Mouse (Mus musculus) retina, postnatal 1 day (tissue): ENCODE measurements around the gene Hcar1.
A peak's percentile ranks its signal among the peaks of the same experiment; 100 is the strongest.

ENCODE experiments used
- DNase-seq: peaks from one replicate; pipeline ENCODE4 v3.0.0-alpha.2; 2012

Gene Hcar1

GRCm38 (mm10) chr5:123879928-123880327 is at the start of gene Hcar1:
Gene Hcar1 (minus strand): TSS chr5:123880020.
- DNase-seq: no peak

DNA sequence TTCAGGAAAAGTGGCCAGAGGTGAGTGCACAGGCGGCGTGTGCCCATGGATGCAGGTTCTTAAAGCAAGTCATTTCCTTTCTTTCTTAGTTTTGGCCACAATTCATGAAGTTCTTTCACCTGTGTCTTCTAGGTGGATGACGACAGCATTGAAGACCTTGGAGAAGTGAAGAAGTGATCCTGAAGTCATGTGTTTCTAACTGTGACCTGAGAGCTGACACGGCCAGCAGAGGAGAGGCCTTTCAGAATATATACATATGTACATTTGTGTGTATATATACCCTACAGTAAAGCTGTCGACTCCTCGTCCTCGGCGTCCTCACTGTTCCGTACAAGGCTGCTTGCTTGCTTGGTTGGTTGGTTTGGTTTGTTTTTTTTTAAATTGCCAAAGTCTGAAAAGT is 47.3 kb upstream of the Hcar1 start, which contains the start of gene Gm43518:
Gm43518 (plus strand) TSS at position 301 of the 400 bp plus-strand sequence.
- no peak for DNase-seq

GRCm38 (mm10) chr5:123922112-123922511 is 42.3 kb upstream of the Hcar1 start:
- no peak for DNase-seq

DNA sequence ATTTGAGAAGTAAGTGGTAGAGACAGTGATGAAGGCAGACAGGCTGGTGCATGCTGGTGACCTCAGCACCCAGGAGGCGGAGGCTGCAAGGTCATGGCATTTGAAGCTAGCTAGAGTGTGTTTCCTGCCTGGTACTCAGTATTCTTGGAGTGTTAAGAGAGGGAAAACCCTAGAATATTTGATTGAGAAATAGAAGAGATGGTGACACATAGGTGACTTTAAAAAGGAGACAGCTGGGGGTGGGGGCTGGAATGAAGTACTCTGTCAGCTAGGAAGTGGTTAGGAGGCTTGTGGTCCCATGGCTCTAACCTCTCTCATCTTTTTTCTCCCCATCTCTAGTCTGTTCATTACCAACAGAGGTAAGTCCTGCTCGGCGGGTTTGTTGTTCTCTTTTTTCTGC is 35.0 kb upstream of the Hcar1 start:
- DNase-seq: no peak

GRCm38 (mm10) chr5:123907631-123907977 is 27.8 kb upstream of the Hcar1 start:
- no peak for DNase-seq

GRCm38 (mm10) chr5:123906976-123907630 is 27.3 kb upstream of the Hcar1 start, which contains the start of gene Denr:
Gene Denr (plus strand): TSS chr5:123907175.
- peak; percentile 98 for DNase-seq

GRCm38 (mm10) chr5:123906146-123906975 is 26.5 kb upstream of the Hcar1 start:
- no peak for DNase-seq

DNA sequence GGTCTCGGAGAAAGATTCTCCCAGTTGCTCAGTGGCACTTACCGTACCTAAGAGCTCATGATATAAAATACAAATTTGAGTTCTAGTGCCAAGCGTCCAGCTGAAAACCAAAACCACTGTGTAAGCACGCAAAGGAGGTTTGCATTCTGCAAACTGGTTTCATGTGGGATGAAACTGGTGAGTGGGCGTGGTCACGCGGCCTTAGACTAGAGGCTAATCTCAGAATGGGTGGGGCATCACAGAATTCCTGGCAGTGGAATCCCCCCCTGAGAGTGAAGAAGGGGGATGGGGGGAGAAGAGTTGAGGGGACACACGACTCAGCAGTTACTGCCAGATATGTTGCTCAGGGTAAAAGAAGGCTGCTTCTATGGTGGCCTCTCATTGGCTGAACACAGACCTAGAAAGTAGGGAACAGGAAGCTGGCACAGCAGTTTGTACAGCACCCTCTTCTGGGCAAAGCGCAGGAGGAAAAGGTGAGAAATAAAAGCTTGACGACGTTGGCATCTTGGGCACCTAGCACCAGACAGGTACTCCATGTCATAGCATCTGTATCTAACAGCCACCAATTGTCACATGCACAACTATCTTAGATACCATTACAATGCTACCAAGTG is 24.3 kb upstream of the Hcar1 start:
- DNase-seq: no peak

- no peak for DNase-seq
Measured at GRCm38 (mm10) chr5:123897352-123897751, 17.5 kb upstream of the Hcar1 start.

DNA sequence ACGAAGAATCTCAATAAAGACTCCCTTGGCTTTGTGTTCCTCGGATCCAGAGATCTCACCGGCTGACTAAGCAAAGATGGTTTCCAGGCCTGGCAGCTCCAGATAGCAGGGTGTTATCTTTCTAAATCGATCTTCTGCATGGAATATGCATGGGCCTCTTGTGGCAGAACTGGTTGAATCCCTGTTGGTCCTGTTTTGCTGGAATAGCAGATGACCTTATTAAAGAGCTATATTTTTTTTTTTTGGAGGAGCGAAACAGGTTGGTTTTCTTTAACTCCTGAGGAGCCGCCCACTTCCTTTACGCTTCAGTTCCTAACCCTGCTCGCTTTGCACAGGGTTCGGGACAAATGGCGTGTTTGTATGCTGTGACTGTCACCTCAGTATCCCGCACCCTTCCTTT is 16.6 kb upstream of the Hcar1 start:
- no peak for DNase-seq

DNA sequence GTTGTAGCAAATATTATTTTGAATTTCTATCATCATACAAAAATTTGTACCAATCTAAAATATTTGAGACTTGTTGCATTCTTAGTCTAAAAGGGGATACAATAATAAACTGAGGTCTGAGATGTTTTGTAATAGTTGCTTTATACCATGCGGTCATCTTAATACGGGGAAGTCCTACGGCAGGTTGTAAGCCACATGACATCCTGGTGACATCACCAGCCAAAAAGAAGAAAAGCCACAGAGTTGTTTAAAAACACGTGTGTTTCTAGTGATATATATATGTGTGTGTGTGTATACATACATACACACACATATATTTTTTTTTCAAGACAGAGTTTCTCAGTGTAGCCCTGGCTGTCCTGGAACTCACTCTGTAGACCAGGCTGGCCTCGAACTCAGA is 13.7 kb upstream of the Hcar1 start:
- DNase-seq: no peak

- no peak for DNase-seq
Measured at GRCm38 (mm10) chr5:123891669-123892068, 11.8 kb upstream of the Hcar1 start.

DNA sequence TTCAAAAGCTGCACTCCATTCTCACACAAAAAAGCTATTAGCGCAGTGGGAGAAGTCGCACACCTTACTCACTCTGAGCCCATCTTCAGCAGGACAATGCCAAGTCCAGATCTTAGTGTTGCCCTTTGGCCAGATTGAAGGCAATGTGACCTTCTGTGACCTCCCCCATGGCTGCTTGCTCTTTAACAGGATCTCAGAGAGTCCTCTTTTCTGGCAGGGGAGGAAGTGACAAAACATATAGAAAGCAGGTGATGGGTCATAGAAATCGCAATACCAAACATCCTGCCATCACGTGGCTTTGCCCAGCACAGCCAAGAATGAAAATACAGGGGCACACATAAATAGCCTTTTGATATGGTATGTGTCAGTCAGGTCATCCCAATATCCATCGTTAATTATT is 11.2 kb upstream of the Hcar1 start:
- DNase-seq: no peak

GRCm38 (mm10) chr5:123890312-123890711 is 10.5 kb upstream of the Hcar1 start:
- DNase-seq: no peak

GRCm38 (mm10) chr5:123886365-123886764 is 6.5 kb upstream of the Hcar1 start:
- no peak for DNase-seq

DNA sequence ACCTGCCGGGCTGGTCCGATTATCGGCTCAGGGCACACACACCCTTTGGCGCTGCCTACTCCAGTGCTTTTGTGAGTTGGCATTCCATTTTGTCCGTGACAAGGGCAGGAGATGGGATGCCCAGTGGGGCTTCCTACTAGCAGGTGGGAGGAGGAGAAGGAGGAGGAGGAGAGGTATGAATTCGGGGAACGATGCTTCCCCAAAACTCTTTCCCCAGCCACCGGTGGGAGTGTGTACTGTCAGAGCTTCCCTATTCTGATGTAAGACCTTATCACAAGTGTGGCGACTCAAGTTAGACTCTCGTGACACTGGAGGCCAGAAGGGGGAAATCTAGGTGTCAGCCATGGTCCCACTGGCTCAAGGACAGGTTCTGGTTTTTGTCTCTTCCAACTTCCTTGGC is 4.5 kb upstream of the Hcar1 start:
- DNase-seq: no peak

DNA sequence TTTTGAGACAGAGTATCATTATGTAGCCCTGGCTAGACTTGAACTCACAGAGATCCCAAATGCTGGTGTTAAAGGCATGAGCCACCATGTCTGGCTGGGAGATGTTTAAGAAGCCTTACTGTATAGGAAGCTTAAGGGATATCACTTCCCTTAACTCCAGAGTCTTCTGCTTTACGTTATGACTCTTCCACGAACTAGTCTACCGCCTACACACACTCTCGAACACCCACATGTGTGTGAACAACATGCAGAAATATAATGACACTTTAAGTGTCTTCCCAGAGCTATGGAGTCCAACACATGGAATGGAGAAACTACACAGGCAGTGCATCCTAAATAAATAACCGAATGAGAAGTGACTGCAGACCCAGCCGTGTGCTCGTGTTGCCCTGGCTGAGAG is 4.1 kb upstream of the Hcar1 start:
- DNase-seq: no peak

DNA sequence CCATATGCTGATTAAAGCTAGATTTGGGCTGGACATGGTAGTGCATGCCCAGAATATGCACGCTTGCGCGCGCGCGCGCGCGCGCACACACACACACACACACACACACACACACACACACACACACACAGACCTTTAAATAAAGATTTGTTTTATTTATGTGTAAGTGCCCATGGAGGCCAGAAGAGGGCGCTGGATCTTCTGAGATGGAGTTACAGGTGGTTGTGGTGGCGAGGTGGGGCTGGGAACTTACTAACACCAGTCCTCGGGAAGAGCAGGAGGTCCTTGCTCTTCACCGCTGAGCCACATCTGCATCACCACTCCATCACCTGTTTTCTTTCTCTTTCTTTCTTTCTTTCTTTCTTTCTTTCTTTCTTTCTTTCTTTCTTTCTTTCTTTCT is 958 bp upstream of the Hcar1 start:
- no peak for DNase-seq

DNA sequence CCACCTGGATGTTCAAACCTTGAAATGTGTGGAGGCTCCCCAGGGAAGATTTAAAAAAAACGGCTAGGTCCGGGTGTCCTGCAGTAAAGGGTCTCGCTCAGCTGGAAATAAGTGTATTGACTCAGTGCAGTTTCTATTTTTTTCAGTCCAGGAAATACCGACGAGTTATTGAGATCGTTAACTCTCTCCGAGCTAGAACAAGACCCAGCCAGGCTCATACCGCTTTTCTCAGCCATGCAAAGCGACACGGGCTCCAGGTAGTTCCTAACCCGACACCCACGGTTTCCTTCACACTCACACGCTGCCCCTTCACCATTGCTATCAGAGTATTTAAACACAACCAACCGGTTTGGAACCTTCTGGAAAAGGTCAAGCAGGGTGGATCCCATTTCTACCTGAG is 1.8 kb downstream of the Hcar1 start:
- no peak for DNase-seq

DNA sequence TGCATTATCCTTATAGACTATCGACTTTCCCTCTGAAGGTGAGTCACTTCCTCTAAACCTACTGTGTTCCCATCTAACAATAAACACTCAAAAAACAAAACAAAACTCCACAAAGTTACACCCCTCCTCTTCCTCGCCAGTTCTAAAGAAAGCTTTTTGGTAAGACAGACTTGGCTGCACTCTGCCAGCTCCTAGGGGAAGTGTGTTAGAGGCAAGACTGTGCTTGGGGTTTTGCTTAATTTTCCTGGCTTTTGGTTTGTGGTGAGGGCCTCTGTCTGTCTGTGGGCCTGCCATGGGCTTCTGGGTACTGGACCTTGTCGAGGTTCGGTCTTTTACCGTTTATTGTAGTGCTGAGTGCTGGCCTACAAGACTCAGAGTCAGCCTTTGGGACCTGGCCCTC is 5.6 kb downstream of the Hcar1 start:
- no peak for DNase-seq

DNA sequence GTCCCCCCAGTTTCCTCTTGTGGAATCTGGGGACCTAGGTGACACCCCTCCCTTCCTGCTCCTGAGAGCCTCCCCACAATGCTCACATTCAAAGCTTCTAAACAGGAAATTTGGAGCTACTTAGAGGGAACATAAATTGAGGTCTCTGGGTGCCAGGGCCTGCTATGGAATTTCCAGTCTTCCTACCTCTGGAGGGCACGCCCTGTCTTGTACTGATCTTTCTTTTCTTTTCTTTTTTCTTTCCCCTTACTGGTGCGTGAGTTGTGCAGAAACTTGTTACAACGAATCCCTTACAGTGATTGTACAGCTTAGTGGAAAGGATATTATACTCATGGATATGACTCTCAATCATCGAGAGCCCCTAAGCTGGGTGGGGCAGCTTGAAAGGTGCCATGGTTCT is 10.2 kb downstream of the Hcar1 start:
- no peak for DNase-seq

GRCm38 (mm10) chr5:123866457-123866856 is 13.4 kb downstream of the Hcar1 start:
- DNase-seq: no peak

DNA sequence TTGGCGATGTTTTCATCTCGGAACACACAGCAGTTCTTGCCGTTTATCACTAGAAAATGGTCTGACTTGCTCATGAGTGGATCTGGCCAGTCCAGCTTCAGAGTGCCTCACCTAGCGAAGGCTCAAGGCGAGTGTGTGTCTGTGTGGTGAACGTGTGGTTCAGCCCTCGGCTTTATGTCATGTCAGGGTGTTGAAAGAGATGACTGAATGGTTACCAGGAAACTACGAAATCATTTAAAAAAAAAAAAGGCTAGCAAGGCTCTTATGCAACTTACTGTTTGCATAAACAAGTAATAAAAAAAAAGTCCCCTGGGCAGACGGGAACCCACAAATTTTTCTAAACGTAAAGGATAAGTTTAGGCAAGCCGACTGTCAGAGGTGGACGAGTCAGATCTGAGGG is 14.5 kb downstream of the Hcar1 start, which contains the start of gene Hcar2:
Hcar2 (minus strand) TSS at position 135 of the 400 bp plus-strand sequence.
- no peak for DNase-seq

DNA sequence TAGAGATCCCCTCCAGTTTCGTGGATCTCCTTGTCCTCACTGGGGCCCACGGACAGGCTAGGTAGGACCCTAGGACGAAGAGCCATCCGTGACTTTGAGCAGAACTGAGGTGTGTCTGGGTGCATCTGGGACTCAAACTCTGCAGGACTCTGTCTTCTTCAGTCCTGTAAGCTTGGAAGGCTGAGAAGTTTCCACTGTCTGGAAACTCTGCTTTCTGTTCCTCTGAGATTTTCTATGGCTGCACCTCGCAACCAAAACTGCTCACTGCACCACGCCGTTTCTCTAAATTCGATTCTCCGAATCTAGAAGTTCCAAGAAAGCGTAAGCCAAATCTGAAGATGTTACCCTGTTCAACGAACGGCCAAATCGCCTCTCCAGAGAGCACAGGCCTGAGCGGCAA is 15.9 kb downstream of the Hcar1 start:
- no peak for DNase-seq
